Mouse (Mus musculus) urinary bladder, postnatal 4 days (tissue): ENCODE measurements around the gene Tiam1.

Experiments
- DNase-seq, 2 experiments: peaks; one replicate each; pipeline ENCODE4 v3.0.0; 2021 to 2022; ENCODE audit warnings: low spot score in 2 of 2

The Tiam1 gene

DNA sequence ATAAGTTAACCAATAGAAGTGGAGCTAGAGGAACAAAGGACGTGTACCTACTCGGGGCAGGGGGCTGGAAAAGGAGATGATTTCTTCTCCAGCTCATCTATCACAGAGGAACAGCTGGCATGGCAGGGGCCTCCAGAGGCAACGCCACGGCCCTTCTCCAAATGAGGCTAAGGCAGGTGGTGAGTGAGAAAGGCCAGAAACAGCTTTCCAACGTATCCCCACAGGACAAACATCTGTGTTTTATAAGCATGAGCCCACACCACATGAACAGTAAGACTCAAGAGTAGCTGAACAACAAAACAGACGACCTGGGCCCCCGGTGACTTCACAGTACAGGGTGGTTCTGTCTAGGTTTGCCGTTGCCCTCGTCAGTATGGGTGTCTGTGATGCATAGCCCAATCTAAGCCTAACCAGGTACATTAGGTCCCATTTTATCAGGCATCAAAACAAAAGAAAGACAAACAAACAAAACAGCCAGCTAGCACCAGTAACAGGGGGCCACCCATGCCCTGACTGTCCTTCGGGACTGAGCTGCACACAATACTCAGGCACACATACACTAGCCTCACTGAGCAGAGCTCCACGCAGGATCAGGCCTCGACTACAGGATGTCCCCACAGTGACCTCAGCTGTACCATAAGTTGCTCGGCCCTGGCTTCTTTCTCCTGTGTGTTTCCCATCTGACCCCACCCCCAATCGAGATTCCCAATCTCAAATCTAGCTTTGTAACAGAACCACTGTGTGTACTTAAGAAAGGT, 260.9 kb downstream of the Tiam1 start:
- no peak for DNase-seq

DNA sequence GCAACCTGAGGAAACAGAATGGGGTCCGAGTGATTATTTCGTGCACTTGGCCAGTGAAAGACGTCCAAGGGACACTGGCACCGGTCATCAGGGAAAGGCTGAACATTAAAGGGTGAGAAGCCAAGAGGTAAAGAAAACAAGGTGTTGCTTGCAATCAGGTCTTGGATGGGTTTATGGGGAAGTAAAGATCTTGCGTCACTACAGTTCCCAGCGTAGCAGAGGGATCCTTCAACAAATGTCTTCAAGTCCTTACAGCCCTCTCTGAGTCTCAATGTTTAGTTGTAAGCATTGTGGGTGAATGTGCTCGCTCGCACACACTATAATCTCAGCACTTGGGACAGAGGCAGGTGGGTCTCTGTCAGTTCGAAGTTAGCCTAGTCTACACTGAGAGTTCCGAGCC, 266.4 kb downstream of the Tiam1 start:
- no peak for DNase-seq

DNA sequence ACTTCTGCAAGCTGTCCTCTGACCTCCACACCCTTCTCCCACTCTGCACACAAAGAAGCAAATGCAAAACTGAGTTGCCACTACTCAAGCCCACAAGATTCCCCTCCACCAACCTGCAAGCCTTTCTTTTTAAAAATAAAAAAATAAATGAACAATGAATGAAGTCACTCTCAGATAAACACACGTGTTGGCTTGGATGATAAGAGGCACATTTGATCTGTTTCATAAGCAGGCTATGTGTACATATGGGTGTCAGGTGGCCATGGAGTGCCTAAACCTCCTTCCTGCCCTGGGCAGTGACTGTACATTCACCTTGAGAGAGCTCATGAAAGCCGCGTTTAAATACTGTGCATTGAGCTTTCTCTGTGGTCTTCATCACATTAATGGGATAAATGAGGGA, 267.5 kb downstream of the Tiam1 start:
- DNase-seq = no peak

DNA sequence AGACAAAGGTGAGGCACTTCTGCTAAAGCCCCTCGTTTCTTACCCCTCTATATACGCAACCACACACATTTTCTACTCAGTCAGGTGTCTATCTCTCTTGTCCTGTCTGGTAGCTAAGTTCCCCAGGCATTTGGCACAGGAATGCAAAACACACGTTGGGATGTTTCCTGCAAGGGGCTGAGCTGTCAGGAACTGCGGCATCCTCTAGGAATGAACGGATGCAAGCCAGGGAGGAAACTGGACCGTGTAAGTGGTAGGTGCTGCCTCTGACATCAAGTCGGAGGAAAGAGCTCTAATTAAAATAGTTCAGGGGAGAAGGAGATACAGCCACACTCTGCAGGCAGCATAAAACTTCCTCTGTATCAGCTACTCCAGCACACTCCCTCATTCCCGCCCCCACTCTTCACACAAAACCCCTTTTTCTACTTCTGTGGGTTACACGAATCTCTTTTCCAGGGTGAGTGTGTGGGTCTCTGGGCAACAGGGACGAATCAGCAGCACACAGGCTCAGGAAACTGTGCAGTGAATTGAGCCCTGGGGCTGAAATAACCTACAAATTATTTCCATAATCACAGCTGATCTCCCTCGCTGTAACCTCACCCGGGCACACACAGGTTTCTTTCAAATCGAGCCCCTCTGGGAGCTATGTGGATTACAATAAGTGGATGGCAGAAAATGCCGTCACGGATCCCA, 269.4 kb downstream of the Tiam1 start:
- no peak for DNase-seq

DNA sequence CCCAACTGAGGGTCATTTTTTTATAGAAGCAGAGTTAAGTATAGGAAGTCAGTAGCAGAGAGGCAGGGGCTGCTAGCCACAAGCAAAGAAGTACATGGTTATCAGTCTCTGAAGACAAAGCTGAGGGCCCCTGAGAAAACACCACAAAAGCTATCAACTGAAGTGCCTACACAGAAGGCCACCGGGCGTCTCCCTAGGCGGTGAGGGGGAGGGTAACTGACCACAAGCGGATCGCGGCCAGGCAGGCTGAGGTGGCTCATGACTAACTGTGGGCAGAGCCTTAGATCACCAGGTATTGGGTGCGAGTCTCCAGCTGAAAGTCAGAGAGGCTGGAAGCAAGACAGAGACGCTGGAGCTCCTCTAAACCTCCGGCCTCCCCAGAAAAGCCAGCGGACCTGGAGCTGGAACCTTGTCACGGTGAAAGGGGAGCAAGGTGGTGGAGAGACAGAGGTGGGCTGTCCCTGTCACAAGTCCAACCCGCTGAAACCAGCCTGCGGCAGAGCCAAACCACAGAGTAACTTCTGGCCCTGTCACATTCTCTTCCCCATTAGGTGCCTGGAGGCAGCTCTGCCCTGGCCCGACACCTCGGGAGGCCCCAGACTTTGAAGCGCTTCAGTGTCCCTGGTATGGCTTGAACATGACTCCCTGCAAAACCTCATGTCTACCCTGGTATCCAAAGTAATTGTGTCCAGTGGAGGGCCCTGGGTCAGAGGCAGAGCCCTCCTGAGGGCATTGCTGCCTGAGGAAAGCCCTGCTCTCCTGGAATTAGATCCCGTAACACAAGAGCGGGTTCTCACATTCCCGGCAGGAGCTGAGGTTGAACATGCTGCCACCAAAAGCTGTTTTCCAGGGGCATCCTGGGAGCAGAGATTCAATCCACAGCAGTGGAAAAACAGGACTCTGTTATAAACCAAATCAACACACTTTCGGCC, 271.3 kb downstream of the Tiam1 start:
- DNase-seq = no peak

DNA sequence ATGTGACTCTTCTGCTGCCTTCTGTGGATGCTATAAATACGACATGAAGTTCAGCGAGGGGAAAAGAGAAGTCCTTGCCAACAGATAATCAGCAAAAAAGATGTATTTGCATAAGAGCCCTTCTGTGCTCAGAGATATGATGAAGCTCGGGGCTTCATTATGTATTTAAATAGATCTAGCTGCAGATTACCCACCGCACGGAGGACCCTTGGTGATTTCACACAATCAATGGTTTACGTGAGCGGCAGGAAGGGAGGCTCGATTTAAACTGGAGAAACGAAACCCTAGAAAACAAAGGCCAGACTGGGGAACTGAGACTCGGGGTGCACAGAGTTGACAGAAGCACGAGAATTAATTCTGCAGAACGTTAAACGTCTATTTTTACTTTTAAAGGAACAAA, 272.2 kb downstream of the Tiam1 start:
- no peak for DNase-seq

DNA sequence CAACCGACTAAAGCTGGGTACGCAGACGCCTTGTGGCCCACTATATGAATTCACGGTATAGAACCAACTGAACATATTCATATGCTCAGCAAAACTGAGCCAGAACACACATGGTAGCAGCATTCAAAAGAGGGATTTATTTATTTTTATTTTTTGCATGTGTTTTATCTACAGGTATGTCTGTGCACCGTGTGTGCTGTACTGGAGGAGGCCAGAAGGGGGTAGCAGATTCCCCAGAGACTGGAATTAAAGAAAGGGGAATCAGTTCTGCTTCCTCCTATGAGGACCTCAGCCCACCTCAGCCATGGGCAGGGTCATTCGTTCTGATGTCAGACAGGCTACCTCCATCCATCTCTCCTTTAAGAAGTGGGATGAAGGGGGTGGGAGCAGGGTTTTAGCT, 273.5 kb downstream of the Tiam1 start:
- DNase-seq = no peak

DNA sequence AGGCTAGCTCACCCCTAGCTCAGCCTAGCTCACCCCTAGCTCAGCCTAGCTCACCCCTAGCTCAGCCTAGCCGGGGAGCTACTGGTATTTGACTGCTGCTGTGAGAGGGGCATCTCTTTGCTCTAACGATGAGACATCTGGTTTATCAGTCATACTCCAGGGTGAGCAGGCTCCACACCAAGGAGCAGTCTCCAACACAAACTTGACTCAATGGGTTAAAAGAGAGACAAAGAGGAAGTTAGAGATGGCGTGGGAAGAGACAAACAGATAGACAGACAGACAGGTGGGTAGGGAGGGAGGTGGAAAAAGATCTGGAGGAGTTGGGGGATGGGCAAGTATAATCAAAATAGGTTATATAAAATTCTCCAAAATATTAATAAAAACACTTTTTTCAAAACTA, 275.1 kb downstream of the Tiam1 start:
- no peak for DNase-seq

DNA sequence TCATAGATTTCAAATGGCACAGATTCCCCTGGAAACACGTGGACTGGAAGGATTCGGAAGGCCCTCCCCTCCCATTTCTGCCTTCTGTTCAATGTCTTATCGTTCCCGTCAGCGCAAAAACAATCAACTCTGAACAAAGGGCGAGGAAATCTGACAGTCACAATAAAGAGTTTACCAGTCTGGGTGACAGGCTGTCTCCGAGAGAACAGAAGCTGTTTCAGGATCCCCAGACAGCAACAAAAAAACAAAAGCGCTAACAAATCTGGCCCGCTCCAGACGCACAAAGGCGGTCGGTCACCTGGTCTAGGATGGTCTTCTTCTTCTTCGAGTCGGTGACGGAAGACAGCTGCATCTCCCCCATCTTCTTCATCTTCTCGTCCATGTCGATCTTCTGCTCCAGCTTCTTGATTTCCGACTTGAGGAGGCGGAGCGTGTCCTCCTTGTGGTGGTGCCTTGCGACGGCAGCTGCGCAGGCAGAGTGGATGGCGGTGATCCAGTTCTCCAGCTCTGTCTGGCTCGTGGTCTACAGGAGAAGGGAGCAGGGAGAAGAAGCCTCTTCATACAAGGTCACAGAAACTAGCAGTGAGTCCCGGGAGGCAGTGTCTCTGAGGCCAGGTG, 276.2 kb downstream of the Tiam1 start:
- DNase-seq = no peak

DNA sequence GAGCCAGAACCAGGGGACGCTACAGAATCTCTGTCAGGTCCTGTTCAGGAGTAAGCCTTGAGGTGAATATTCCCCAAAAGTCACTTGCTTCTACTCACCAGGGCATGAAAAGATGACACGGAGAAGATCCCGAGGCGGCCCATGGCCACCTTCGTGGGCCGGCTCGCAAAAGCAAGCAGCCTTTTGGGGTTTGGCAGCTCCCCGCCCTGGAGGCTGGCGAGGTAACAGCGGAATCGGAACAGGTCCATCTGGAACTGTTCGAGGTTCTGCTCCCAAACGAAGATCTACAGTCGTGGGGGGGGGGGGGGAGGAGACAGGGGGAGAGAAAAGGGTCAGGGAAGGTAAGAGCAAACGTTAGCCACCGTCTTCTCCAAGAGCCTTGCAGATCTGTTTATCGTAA, 278.4 kb downstream of the Tiam1 start:
- DNase-seq = no peak

DNA sequence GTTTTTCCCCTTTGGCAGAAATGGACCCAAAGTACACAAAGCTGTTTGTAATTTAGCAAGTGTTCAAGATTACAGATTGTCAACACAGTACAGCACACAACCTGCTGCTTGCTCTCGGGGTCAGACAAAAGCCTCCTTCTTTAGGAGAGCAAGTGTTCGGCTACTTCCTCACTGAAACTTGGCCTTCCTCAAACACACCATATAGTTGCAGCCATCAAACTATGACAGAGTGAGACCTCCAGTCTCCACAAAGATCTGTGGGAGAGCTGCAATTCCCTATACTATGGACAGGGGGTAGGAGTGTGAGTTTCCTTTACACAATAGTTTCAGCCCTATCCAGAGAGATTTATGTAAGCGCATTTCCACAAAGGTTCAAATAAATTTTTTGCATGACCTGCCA, 278.9 kb downstream of the Tiam1 start:
- DNase-seq = no peak

DNA sequence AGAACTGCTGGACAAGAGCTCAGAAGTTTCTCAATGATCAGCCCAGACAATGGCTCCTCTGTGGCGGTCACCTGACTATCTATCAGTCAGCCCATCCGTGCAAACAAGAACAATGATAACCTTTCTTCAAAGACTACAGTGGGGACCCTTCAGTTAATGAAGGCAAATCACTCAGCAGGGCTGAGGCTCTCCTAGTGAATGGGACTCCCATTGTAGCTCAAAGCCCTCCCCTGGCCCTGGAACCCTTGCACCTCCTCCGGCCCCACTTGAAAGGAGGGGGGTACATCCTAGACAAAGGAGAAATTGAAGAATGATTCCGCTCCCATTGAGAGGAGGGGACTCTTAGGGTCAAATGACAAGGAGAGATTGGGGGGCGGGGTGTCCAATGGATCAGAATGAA, 280.3 kb downstream of the Tiam1 start:
- no peak for DNase-seq

DNA sequence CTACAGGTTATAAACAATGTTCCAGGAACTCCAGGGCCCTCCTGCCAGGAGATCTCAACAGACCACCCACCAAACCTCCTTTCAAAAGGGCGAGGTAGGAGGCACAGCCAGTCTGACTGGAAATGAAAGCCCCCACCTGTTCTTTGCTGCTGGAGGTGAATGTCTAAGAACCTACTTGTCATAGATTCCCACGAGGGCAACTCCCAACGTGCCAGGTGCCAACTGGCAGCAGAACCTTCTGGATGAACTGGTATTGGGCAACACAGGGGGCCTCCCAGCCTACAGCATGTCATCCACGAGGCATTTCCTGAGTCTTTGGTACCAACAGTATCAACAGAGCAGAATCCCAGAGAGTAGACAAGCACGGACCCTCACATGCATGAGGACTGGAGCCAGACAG, 282.0 kb downstream of the Tiam1 start:
- peak in 1 of 2 experiments; percentile 43 for DNase-seq

DNA sequence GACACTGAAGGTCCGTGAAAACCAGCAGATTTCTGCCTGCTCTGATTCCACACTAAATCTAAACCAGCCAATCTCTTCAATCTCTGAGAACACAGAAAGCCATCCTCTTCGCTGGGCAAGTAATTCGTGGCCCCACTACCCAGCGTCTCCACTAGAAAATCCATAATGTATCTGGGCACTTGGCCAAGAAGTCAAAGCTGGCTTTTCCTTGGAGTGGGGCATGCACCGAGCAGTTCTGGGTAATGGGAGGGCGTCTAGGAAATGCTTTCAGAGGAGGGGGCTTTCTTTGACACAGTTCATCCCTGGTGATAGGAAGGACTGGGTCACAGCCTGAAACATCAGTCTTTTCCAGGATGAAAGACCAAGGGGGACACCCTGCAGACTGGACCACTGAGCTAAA, 282.9 kb downstream of the Tiam1 start:
- no peak for DNase-seq

DNA sequence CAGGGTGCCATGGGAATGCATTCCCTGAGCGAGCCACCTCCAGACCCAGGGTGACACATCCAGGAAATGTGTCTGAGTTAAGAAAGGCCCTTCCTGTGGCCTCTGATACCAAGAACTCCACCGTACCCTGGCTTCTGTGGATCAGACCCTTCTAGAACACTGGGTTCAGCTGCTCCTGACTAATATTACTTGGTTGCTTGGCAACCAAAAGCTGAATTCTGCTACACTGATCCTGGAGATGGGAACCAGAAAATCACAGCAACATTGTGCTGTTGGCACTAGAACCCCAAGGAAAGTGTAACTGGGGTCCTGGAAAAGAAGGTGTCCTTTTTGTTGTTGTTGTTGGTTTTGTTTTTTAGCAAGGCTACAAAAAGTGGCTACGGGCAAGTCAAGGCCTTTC, 285.9 kb downstream of the Tiam1 start:
- no peak for DNase-seq

DNA sequence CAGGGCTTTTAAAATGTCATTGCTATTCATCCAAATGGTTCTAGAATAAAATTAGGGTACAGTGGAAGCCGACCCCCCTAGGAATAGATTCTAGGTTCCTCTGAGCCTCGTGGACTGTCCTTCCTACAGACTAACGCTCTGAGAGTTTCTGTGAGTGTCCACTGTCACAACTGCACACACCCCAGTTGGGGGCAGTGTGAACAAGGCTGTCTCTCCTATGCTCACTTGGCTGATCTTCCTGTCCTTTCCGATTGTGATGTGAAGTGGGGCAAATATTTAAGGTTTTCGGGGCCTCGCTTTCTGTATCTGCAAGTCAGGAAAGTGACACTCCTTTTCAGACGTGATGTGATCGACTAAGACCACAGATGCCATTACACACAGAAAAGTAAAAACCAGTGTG, 288.8 kb downstream of the Tiam1 start:
- no peak for DNase-seq

DNA sequence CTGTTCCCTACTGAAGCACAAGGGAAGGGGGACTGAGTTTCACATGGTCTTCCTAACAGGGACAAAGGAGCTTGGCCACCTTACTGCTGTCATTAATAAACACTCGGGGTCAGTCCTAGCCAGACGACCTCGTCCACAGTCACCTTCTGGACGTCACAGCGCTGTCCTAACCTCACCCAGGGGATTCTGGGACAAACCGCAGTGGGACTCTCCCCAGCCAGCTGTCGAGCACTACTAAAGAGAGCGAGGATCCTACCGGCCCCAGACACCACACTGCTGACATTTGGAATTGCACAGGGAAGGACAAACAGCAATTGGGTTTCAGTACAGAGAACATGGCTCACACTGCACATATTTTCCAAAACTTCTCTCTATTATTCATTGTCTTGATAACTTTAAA, 292.2 kb downstream of the Tiam1 start:
- no peak for DNase-seq

DNA sequence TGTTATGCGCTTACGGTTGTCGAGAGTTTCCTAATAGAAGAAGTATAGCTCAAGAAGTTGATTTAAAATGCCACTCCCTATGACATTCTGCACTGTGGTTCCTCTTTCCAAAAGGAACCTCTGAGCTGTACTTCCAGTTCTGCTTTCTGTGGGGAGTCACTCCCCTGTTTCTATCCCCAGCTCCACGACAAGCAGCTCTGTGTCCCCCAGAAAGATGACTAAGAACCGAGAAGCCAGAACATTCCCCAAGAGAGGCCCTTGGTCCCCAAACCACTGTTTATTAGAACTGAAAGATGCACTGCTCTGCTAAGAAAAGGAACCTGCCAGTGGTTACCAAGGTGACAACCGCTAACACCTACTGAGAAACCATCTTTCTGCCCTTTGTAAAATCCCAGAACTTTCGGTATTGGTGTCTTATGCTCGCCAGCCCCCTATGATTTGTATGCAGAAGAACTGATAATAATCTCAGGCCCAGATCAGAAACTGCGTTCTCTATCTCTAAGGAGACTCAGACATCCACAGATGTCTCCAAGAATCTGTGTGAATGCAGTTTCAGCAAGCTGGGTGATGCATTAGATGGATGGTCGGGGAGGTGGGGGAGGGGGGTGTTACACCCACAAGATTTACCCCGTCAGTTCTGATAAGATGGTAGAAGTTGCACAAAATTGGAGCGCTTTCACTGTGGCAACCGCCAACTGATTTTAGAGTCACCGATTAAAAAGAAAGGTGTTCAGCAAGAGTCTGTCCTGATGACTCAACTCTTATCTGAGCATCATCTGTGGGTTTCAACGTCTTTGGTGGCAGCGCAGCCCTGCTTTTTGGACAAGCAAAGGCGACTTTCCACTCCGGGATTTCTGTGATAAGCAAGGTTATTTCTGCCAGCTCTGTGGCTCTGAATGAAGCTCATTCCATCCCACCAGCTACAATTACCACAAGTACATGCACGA, 294.6 kb downstream of the Tiam1 start:
- no peak for DNase-seq

DNA sequence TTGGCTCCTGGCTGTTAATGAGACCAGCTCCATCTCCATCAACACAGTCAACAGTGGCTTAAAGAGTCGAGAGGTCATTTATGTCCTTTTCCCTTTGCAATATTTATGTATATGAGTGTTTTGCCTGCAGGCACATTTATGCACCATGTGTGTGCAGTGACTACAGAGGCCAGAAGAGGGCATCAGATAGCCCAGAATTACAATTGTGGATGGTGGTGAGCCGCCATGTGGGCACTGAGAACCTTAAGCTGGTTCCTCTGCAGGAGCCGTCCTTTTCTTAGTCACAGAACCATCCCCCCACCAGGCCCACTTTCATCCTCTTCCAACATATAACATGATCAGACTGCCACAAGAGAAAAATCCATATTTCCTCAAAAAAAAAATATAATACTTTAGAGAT, 295.4 kb downstream of the Tiam1 start:
- no peak for DNase-seq

DNA sequence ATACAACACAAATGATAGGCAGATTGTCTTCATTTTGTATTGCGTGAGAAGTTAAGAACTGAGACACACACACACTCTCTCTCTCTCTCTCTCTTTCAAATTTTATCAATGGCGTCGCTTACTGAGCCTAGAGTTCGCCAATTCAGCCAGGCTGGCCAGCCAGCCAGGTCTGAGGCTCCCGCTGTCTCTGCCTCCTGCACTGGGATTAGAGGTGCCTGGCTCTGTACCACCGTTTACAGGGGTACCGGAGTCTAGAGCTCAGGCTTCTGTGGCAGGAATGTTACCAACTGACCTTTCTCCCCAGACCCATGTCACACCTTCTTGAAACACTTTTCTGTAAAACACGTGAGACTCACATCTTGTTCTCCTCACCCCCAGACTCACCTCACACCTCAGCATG, 298.1 kb downstream of the Tiam1 start:
- no peak for DNase-seq

DNA sequence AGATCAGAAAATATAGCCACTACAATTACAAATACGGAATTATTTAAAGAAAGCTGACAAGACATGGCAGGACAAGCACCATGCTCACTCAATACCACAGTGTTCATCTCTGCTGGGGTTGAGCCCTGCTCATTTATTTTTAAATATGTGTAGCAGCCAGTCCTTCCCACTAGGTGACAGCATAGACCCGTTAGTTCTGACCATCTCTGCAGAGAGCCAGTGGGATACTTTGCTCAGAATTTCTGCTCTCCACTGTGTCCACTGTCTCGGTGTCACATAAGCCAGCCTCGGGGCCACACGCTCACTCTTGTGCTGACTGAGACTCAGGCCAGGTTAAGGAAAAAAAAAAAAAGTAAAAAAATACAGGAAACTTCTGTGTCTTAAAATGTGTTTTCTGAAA, 299.0 kb downstream of the Tiam1 start:
- DNase-seq = no peak
